Mouse (Mus musculus) testis, adult 2 months (tissue): Measurements from ENCODE around the gene Atp6v0a1. TPM values are rescaled to one million over a fixed set of nuclear protein-coding genes. Genes with fewer than 3 reads are reported as not detected.
A peak's percentile ranks its signal among the peaks of the same experiment; 100 is the strongest.

Experiments used
- H3K27ac ChIP-seq: fragments of 200-500 bp; 2 replicates; pipeline ENCODE4 v1.5.1; 2012; ENCODE audit warnings: low read depth, low read length; ENCODE audit not compliant: control insufficient read depth, insufficient read depth
- H3K27me3 ChIP-seq: fragments of 200-500 bp; 2 replicates; pipeline ENCODE4 v1.6.1; 2012; ENCODE audit warnings: mild to moderate bottlenecking, low read length, moderate library complexity; ENCODE audit not compliant: control insufficient read depth, insufficient read depth
- H3K36me3 ChIP-seq: fragments of 200-500 bp; 2 replicates; pipeline ENCODE4 v1.6.1; 2012; ENCODE audit warnings: mild to moderate bottlenecking, low read length; ENCODE audit not compliant: control insufficient read depth, insufficient read depth
- H3K4me1 ChIP-seq: fragments of 200-500 bp; 2 replicates; pipeline ENCODE4 v1.6.1; 2012; ENCODE audit warnings: low read length; ENCODE audit not compliant: control insufficient read depth, insufficient read depth
- H3K4me3 ChIP-seq: fragments of 200-500 bp; 2 replicates; pipeline ENCODE4 v1.5.1; 2012; ENCODE audit warnings: low read depth, mild to moderate bottlenecking, low read length, moderate library complexity, mixed read lengths; ENCODE audit not compliant: control insufficient read depth
- CTCF ChIP-seq: fragments of 200-500 bp; IDR thresholded peaks from 2 replicates; pipeline ENCODE4 v1.5.1; 2012; ENCODE audit warnings: low read depth, mild to moderate bottlenecking, inconsistent platforms, low read length, moderate library complexity; ENCODE audit not compliant: control insufficient read depth, insufficient read depth, insufficient replicate concordance
- POLR2A ChIP-seq: fragments of 200-500 bp; IDR thresholded peaks from 2 replicates; pipeline ENCODE4 v1.6.1; 2012; ENCODE audit warnings: low read depth, mild to moderate bottlenecking, inconsistent platforms, low read length, moderate library complexity; ENCODE audit not compliant: control insufficient read depth
- polyA plus RNA-seq: library from polyadenylated mRNA; depleted of rRNA; stranded (reverse); fragments of >200 nt; gene quantifications from 2 replicates; pipeline ENCODE4 v1.2.3, GENCODE M21; 2012; rRNA removed

Gene Atp6v0a1
- polyA plus RNA-seq = 18.1 and 23.7 TPM in 2 replicates

DNA sequence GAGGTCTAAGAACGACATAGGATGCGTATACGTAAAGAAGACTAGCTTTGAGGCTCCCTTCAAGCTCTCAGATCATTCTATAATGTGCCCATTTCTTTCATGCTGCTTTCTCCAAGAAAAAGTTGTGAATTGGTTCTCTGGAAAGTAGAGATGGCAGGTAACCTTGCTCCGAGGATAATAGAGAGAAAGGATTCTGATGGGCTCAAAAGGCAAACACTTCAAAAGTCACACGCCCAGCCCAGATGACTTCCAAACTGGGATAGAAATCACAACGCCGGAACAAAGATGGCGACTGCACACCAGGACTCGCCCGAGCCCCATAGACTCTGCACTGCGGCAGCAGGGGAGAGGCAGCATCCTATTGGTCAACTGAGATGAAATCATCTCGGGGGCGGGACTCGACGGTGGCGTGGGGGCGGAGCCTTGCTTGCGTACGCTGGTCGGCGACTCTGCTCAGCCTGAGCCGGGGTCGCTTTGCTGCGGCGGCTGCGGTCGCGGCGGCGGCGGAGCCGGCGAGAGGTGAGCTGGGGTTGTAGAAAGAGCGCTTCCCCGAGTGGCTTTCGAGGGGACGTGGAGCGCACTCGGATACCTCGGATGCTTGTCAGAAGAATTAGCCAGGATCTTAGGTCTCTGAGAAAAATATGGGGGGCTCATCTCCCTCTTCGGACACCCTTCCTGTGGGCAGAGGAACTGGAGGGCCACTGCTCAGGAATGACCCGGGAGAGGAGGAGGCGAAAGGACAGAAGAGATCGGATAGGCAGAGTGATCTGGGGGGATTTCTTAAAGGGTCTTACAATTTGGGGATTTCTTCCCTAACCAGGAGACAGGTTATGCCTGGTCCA lies at the start of gene Atp6v0a1:
Atp6v0a1 (plus strand) TSS at position 407 of the 842 bp plus-strand sequence.
- TF ChIP-seq CTCF (no peak), POLR2A (peak; percentile 96)

DNA sequence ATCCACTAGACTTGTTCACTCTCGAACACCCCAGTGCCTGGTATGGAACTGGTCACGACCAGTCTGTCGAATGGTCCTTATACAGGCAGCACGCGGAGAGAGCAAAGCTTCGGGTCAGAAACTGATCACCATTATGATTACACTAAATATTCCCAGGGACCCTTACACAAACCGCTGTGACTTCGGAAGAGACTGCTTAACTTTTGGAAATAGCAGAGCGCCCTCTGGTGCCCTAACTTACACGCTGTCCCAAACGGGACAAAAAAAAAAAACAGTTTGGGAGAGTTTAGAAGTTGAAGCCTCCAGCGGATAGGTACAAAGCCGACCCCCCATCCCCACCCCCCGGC lies 49.8 kb upstream of the Atp6v0a1 start:
- no peak for TF ChIP-seq CTCF
- TF ChIP-seq POLR2A = no peak
- peak overlapping the region; percentile 46 for H3K4me3 ChIP-seq
- H3K27ac ChIP-seq = no peak overlapping the region
- no peaks in the 10 kb centered on the region for H3K27me3 ChIP-seq
- H3K4me1 ChIP-seq = peaks cover 12% of the 10 kb centered on the region
- H3K36me3 ChIP-seq = no peaks in the 10 kb centered on the region

More for the DNA sequence above, at the start of gene Atp6v0a1:
- Histone ChIP-seq H3K4me3 (peak within 1 kb of the TSS; percentile 90), H3K4me1 (no peaks in the 10 kb centered on the region; the same call in 1 of the 2 replicates), H3K36me3 (no peaks in the 10 kb centered on the region; the same call in 1 of the 2 replicates), H3K27me3 (no peaks in the 10 kb centered on the region), H3K27ac (peak within 1 kb of the TSS; percentile 57)

DNA sequence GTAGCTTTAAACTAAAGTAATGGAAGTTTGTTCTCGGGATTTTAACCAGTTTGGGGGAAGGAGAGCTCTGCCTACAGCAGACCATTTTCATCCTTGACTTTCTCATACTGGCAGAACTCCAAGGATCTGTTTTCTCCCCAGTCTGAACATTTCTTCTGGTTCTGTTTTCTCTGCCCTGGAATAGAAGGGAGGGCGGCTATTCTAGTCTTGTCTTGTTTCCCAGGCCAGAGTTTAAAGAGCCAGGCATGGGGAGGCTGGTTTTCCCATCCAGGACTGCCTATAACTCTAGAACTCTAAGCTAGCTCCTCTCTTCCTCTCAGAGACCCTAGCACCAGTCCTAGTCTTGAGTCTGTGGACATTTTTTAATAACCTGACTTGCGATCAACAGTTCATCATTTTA lies 49.4 kb upstream of the Atp6v0a1 start:
- no peaks in the 10 kb centered on the region for H3K27me3 ChIP-seq
- H3K4me1 ChIP-seq = peaks cover 12% of the 10 kb centered on the region
- no peak overlapping the region for H3K27ac ChIP-seq
- TF ChIP-seq POLR2A = no peak
- TF ChIP-seq CTCF = no peak
- no peaks in the 10 kb centered on the region for H3K36me3 ChIP-seq
- no peak overlapping the region for H3K4me3 ChIP-seq

DNA sequence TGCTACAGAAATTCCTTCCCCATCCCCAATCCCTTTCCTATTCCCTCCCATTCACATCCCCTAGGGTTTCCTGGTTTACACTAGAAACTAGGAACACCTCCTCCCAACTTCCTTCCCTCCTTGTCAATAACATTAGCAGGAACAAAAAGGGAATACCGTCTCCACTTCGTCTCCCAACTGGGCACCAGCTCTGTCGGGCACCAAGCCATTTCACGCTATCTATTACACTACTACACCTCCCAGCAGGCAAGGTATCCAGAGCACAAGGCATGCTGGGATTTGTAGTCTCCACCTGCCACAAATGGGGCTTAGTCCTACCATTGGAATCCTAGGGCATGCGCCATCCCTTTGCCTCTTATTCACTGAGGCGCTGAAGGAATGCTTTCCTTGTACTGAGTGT lies 48.7 kb upstream of the Atp6v0a1 start:
- peaks cover 12% of the 10 kb centered on the region for H3K4me1 ChIP-seq
- no peak overlapping the region for H3K27ac ChIP-seq
- H3K27me3 ChIP-seq = no peaks in the 10 kb centered on the region
- no peak overlapping the region for H3K4me3 ChIP-seq
- TF ChIP-seq CTCF (no peak), POLR2A (no peak)
- H3K36me3 ChIP-seq = no peaks in the 10 kb centered on the region

GRCm38 (mm10) chr11:100962371-100962911 lies 46.8 kb upstream of the Atp6v0a1 start:
- H3K27me3 ChIP-seq = no peaks in the 10 kb centered on the region

GRCm38 (mm10) chr11:100963647-100964046 lies 45.6 kb upstream of the Atp6v0a1 start:
- H3K27me3 ChIP-seq = no peaks in the 10 kb centered on the region

More at GRCm38 (mm10) chr11:100962371-100962911, 46.8 kb upstream of the Atp6v0a1 start:
- TF ChIP-seq POLR2A (no peak), CTCF (no peak)
- Histone ChIP-seq H3K36me3 (no peaks in the 10 kb centered on the region), H3K4me3 (no peak overlapping the region), H3K27ac (peak overlapping the region; percentile 56), H3K4me1 (peaks cover 12% of the 10 kb centered on the region)

DNA sequence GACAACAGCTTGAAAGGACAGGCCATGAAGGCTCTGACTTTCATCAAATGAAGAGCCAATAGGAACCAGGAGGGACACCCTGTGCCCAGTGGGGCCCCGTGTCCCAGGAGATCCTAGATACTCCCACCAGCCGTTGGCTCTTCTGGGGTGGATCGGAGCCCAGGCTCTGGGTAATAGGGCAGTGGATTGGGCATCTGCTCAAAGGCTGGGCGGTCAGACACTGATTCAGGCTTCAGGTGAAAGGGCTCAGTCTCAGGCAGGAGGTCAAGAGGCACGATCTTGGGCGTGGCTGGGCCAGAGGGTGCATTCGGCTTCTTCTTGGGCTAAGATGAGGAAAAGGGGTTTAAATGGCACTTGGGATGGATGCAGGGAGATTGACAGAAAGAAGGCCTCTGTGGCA lies 45.1 kb upstream of the Atp6v0a1 start:
- H3K27me3 ChIP-seq = no peaks in the 10 kb centered on the region
- no peak overlapping the region for H3K27ac ChIP-seq

More at GRCm38 (mm10) chr11:100963647-100964046, 45.6 kb upstream of the Atp6v0a1 start:
- peak overlapping the region; percentile 41; the same call in 1 of the 2 replicates for H3K27ac ChIP-seq
- peaks cover 10% of the 10 kb centered on the region for H3K4me1 ChIP-seq
- no peak overlapping the region for H3K4me3 ChIP-seq
- no peak for TF ChIP-seq POLR2A
- TF ChIP-seq CTCF = no peak
- no peaks in the 10 kb centered on the region for H3K36me3 ChIP-seq

More for the DNA sequence above, 45.1 kb upstream of the Atp6v0a1 start:
- H3K4me1 ChIP-seq = peaks cover 7% of the 10 kb centered on the region
- H3K36me3 ChIP-seq = no peaks in the 10 kb centered on the region
- no peak overlapping the region for H3K4me3 ChIP-seq
- TF ChIP-seq CTCF (no peak), POLR2A (no peak)
